Comparison of ENCODE assay signal across 29 mouse cellular contexts in genomic region chr7:98326051-98326450, GRCm38 (mm10). TPM values are rescaled to one million over a fixed set of nuclear protein-coding genes. Genes with fewer than 3 reads are reported as not detected.
"Had no signal": no experiment of that assay in that cellular context is flagged by ENCODE, and none has a peak within 500 bp of the region (broad histone marks: within the 10 kb centered on the region; RNA-seq: fewer than 3 reads in every experiment).

No protein-coding gene starts in this region.

- H3K9ac ChIP-seq: embryonic facial prominence, embryonic 12.5 days; embryonic facial prominence, embryonic 13.5 days; embryonic facial prominence, embryonic 15.5 days; forebrain, embryonic 12.5 days; forebrain, embryonic 13.5 days; forebrain, embryonic 15.5 days; forebrain, postnatal 0 days had no signal

- DNase-seq: cerebellum, adult 2 months; cerebellum, adult 8-10 months; cerebellum, adult 9-10 months; cerebellum, adult 9-11 months; cerebellum, postnatal 10 days; cerebellum, postnatal 14 days; cerebellum, postnatal 25 days; cerebellum, postnatal 36 days; embryo, embryonic 11 days; forebrain, postnatal 0 days; gastrocnemius, adult 2 months; gastrocnemius, postnatal 10 days; gastrocnemius, postnatal 14 days; gastrocnemius, postnatal 25 days; gastrocnemius, postnatal 36 days; heart, adult 18-20 months had no signal

- H3K27me3 ChIP-seq: embryonic facial prominence, embryonic 12.5 days; embryonic facial prominence, embryonic 13.5 days; embryonic facial prominence, embryonic 15.5 days had no signal

- H3K4me3 ChIP-seq: embryonic facial prominence, embryonic 10.5 days; embryonic facial prominence, embryonic 12.5 days; embryonic facial prominence, embryonic 13.5 days; embryonic facial prominence, embryonic 15.5 days; erythroblast, embryonic 14.5 days; forebrain, embryonic 10.5 days; forebrain, embryonic 12.5 days; forebrain, embryonic 13.5 days; forebrain, embryonic 15.5 days; gastrocnemius, adult 2 months had no signal

- H3K36me3 ChIP-seq: embryonic facial prominence, embryonic 10.5 days; embryonic facial prominence, embryonic 12.5 days; embryonic facial prominence, embryonic 13.5 days; embryonic facial prominence, embryonic 15.5 days; forebrain, embryonic 10.5 days; forebrain, embryonic 12.5 days; forebrain, embryonic 15.5 days had no signal

- H3K4me2 ChIP-seq: embryonic facial prominence, embryonic 12.5 days; embryonic facial prominence, embryonic 13.5 days; embryonic facial prominence, embryonic 15.5 days; forebrain, embryonic 12.5 days; forebrain, embryonic 13.5 days; forebrain, embryonic 15.5 days had no signal

- H3K9me3 ChIP-seq: embryonic facial prominence, embryonic 10.5 days; embryonic facial prominence, embryonic 12.5 days; embryonic facial prominence, embryonic 13.5 days; embryonic facial prominence, embryonic 15.5 days; forebrain, embryonic 10.5 days; forebrain, embryonic 12.5 days; forebrain, embryonic 13.5 days; forebrain, embryonic 15.5 days had no signal

- H3K27ac ChIP-seq: embryonic facial prominence, embryonic 10.5 days; embryonic facial prominence, embryonic 12.5 days; embryonic facial prominence, embryonic 13.5 days; embryonic facial prominence, embryonic 15.5 days; forebrain, embryonic 10.5 days; forebrain, embryonic 12.5 days; forebrain, embryonic 13.5 days; forebrain, embryonic 15.5 days; gastrocnemius, adult 2 months had no signal

- ATAC-seq: forebrain, embryonic 13.5 days; forebrain, embryonic 14.5 days; forebrain, embryonic 15.5 days; forebrain, embryonic 16.5 days; forebrain, postnatal 0 days had no signal

RNA-seq across cellular contexts. Expression of gene Tsku, which starts 35.1 kb away (rescaled TPM):
- total RNA-seq: common myeloid progenitor, adult 5-6 weeks; granulocyte monocyte progenitor cell, adult 5-6 weeks had no signal
- polyA plus RNA-seq: erythroblast, embryonic 14.5 days had no signal
